Mouse (Mus musculus) liver, adult 2 months (tissue): ENCODE results near the gene Med21.

Experiments used
- CTCF ChIP-seq: fragments of 200-500 bp; IDR thresholded peaks from 2 replicates; pipeline ENCODE4 v1.5.1; 2011; ENCODE audit warnings: low read depth, low read length, control low read depth
- POLR2A ChIP-seq: fragments of 200-500 bp; IDR thresholded peaks from 2 replicates; pipeline ENCODE4 v1.6.1; 2011; ENCODE audit warnings: low read length, control low read depth; ENCODE audit not compliant: insufficient read depth; ENCODE audit errors: extremely low read depth

DNA sequence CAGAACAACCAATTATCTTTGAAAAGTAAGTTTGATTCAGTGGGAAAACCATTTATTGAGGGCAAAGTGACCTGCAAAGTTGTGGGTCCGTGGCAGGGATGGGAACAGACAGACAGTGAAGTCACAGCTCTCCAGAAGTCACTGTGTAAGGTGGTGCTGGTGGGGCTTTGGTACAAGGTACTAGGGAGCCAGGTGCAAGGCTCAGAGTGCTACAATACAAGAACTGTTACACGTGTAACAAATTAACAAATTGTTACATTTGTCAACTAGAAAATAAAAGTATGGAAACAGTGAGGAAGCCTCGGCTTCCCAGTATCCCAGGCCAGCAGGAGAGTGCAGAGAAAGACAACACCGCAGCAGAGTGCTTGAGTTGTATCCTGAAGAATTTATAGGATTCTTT is 31.3 kb downstream of the Med21 start:
- TF ChIP-seq CTCF (no peak), POLR2A (no peak)
